14 mouse cellular contexts compared by ENCODE assay signal in the genomic region with DNA sequence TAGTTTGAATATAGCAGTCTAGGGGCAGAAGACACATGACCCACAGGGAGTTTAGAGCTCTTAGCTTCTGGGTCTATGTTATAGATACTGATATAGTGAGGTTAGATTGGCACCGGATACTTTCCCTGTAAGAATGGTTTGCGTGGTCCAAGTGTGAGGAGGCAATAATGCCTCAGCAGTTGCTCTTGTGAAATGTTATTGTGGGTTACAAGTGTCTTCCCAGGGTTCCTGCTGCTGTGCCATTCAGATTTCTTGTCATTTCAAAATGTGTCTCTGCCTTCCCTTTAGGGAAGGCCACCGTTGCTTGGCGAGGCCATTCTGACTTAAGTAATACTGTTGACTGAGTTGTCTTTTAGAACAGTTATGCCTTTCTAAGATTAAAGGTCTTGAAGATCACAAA.
"Had no signal": no experiment of that assay in that cellular context is flagged by ENCODE, and none has a peak within 500 bp of the region (broad histone marks: within the 10 kb centered on the region; RNA-seq: fewer than 3 reads in every experiment).

No protein-coding gene starts in this region.

- DNase-seq: kidney, adult 18-20 months; kidney, postnatal 25 days; layer of hippocampus, adult 9-11 months; layer of hippocampus, postnatal 36 days; right cerebral cortex, postnatal 14 days; thymus, adult 2 months; thymus, postnatal 36 days had no signal

- H3K9ac ChIP-seq: intestine, embryonic 15.5 days; limb, embryonic 12.5 days; lung, embryonic 15.5 days; midbrain, embryonic 12.5 days; stomach, embryonic 15.5 days had no signal

- ATAC-seq: intestine, embryonic 15.5 days; midbrain, embryonic 16.5 days had no signal

- H3K4me1 ChIP-seq: intestine, embryonic 15.5 days; limb, embryonic 12.5 days; lung, embryonic 15.5 days; midbrain, embryonic 12.5 days; stomach, embryonic 15.5 days had no signal

- H3K4me2 ChIP-seq: intestine, embryonic 15.5 days; limb, embryonic 12.5 days; lung, embryonic 15.5 days; midbrain, embryonic 12.5 days; stomach, embryonic 15.5 days had no signal

- H3K4me3 ChIP-seq: intestine, embryonic 15.5 days; limb, embryonic 12.5 days; lung, embryonic 15.5 days; megakaryocyte, embryonic 14.5 days; midbrain, embryonic 12.5 days; stomach, embryonic 15.5 days had no signal

- H3K27me3 ChIP-seq: intestine, embryonic 15.5 days; limb, embryonic 12.5 days; lung, embryonic 15.5 days; megakaryocyte, embryonic 14.5 days; midbrain, embryonic 12.5 days; stomach, embryonic 15.5 days had no signal

- H3K27ac ChIP-seq: intestine, embryonic 15.5 days; limb, embryonic 12.5 days; lung, embryonic 15.5 days; midbrain, embryonic 12.5 days; stomach, embryonic 15.5 days had no signal

- H3K9me3 ChIP-seq: intestine, embryonic 15.5 days; limb, embryonic 12.5 days; lung, embryonic 15.5 days; megakaryocyte, embryonic 14.5 days; midbrain, embryonic 12.5 days; stomach, embryonic 15.5 days had no signal
